Mouse (Mus musculus) skeletal muscle tissue, adult 2 months (tissue): ENCODE measurements around the gene Cfap221.

Source experiments
- DNase-seq: peaks from one replicate; pipeline ENCODE4 v3.0.0-alpha.2; 2012; ENCODE audit warnings: low read depth, low spot score

Gene Cfap221

DNA sequence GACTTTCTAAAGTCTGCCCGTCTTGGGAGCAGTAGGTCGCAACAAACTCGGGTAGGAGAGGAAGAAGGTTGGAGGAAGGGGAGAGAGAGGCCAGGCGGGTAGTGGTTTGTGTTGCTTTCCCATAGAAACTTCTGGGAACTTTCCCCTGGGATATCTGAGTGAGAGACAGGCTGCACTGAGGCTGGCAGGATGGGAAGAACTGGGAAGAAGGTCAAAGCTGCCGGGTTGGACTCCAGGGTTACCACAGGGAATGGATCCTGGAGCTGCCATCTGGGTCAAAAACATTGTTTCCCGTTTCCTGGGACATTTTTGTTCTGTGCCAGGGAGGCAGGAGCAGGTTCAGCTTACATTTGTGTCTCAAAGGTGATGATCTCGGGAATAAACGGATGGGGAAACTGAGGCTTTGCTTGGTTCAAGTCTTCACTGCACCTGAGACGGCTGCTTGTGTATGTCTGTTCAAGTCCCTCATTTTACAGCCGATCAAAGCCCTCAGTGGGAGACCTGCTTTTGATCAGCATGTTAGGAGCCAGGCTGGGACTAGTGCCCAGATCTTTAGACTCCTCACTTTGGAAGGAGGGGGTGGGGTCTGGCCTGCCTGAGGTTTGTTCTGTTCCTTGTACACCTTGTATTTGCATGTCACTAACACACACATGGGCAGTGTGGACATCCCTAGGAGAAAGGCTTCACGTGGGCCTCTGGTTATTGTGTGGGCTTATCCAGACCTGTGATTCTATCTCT lies 11.0 kb upstream of the Cfap221 start:
- no peak for DNase-seq

DNA sequence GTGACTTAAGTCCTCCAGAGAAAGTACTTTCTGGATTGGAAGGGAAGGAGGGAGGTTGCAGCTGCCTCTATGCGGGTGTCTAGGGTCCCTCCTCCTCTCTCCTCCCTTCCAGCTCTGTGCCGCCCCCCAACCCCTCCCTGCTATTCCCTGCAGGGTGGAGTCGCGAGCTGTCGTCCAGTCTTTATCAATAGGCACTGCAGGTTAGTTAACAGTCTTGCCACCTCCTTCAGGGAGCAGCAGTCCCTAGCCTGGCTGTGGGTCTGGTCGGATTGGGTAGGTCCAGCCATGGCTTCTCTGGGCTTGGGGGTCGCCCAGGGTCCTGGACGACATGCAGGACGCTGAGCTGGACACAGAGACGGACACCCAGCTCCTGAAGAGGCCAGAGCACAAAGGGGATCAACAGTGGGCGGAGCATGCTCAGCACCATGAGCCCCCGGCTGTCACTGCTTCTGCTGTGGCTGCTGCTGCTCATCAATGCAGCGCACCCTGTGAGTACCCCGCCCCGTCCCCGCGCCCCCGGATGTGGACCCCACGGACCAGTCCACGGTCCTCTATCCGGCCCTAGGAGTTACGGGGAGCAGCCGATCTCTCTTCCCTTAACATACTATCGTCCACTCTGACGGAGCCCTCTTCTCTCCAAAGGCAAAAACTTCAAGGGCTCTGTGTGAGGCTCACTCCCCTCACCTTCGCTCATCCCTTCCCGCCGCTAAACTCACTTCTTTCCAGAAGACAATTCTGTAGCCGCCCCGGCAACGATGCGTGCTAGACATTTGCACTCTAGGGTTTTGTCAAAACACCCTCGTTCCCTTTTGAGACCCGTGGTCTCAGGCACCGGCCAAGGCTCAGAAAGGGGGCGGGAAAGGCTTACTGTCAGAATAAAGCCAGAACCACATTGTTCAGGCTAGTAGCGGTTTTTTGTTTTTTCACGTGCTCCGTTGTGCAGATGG lies 10.1 kb upstream of the Cfap221 start, which contains the start of gene Sctr:
TSS of gene Sctr (plus strand) at position 51 of the 947 bp plus-strand sequence.
- no peak for DNase-seq

DNA sequence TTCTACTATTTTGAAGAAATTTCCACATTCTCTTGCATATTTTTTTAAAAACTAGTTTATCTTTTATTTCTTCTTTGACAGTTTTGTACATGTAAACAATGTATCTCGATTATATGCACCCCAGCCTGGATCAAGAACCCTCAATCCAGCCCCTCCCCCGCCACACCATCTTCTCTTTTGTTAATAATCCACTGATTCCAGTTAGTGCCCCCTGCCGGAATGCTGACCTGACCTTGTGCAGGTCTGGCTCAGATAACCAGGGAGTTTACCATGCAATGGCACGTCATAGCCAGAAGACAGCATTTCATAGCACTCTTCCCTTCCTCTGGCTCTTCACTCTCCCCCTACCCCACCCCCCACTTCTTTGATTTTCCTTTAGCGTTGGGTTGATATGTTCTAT lies 610 bp upstream of the Cfap221 start:
- no peak for DNase-seq

DNA sequence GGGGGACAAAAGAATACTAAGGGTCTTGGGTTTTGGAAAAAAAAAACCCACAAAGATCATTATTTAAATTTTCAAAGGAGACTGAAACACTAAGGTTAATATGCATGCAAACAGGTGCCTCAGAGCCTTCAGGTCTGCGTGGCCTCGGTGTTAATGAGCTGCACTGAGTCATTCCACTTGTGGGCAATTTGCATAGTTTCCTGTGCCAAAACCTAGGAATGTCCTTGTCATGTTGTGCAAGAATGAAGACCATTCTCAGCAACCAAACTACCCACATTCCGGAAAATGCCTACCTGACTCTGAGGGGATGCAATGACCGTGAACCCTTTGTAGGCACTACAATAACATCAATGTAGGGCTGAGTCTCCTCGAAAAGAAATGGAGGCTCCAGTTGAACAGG lies 10.5 kb downstream of the Cfap221 start:
- DNase-seq, result no peak

DNA sequence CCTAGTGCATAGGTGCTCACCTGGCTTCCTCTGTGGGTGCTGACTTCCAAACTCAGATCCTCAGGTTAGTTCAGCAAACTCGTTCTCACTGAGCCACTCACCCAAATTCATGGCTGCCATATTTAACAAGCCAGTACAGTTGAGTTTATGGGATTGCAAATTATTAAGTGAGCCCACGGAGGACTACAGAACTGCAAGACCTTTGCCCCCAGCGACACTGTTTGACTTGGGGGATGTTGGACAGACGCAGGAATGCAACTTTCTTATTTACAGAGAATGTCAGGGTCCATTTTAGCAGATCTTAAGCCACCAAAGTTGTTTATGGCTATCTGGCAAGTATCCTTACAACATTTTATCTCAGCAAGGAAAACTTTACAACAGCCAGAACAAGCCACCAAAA lies 21.9 kb downstream of the Cfap221 start:
- no peak for DNase-seq

DNA sequence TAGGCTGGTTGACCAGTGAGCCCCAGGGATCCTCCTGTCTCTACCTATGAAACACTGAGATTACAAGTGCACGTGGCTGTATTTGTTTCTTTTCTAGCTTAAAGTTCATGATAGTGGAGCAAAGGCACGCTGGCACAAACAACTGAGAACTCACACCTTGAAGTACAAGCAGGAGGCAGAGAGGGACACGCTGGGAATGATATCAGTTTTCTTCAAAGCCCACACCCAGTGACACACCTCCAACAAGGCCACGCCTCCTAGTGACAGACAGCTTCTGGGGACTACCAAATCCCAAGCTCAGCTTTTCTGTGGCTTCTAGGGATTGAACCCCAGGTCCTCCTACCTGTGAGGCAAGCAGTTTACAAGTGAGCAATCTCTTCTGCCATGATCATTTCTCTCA lies 23.9 kb downstream of the Cfap221 start:
- DNase-seq, result no peak

DNA sequence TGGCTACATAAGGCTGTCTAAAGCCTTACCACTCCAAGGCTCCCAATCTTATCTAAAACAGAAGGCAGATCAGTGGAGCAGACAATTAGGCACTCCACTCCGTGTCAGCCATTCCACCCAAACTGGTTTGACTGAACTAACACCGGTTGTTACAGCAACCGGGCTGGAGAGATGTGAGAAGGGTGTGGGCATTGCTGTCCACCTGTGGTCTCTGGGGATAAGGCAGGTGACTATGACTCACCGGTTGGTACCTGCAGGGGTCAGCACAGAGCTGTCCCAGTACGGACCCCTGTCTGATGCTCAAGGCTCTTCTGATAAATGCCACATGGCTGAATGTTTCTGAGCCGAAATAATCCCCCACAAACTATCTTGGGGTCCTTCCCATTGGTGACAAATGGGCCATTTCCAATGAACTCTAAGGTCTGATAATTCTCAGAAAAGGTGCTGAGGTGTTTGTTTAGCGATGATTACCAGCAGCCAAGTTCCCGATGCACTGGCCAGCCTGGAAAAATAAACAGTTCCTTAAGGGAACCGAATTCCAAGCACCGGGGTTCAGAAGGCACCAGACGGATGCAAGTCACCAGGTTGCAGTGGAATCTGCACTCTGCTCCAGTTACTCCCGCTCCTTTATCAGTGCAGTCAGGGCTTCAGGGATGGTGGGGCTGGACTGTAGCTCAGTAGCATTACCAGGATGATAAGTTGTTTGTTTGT lies 31.1 kb downstream of the Cfap221 start:
- no peak for DNase-seq

DNA sequence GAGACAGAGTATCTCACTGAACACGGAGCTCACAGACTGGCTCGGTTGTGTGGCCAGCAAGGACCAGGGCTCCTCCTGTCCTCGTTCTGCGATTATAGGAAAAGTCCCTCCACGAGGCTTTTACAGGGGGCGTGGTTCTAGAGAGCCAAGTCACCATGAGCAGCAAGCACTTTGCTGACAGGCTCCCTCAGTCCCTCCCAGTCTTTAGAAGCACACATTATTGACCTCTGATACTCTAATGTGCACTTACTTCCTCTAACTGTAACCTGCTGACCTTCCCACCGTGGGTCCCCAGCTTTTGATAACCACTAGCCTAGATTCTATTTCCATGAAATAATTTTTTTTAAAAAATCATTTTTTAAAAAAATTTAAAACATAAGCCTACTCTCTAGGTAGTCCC lies 37.1 kb downstream of the Cfap221 start:
- DNase-seq, result no peak

DNA sequence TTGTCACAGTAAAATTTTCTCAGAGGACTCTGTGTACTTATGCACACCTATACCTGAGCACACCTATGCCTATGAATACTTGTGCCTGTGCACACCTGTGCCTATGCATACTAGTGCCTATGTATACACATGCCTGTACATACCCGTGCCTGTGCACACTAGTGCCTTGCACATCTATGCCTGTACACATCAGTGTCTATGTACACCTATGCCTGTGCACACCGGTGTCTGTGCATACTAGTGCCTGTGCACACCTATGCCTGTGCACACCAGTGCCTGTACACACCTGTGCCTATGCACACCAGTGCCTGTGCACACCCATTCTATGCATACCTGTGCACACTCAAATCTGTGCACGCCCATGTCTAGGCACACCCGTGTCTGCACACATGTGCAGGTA lies 37.6 kb downstream of the Cfap221 start:
- DNase-seq, result no peak

DNA sequence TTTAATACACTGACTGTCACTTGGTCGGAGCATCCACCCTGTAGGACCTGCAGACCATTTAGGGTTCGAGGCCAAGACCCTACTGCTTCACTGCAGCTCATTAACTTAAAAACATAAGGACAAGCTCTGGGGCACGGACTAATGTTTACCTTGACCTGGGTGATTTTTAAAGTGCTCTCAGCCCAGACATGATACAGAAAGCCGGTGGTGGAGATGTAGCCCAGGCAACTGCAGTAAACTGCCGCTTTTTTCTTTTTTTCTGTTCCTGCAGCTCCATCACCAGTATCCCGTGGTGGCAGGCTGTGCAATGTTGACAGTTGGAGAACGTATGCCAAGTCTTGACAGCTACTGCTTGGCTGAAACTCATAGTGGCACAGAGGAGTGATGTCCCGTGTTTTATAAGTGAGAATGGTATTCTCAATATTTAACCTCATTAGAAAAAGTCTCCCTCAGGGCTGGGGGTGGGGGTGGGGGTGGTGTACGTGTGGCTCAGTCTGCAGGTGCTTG lies 39.3 kb downstream of the Cfap221 start:
- DNase-seq, result no peak

DNA sequence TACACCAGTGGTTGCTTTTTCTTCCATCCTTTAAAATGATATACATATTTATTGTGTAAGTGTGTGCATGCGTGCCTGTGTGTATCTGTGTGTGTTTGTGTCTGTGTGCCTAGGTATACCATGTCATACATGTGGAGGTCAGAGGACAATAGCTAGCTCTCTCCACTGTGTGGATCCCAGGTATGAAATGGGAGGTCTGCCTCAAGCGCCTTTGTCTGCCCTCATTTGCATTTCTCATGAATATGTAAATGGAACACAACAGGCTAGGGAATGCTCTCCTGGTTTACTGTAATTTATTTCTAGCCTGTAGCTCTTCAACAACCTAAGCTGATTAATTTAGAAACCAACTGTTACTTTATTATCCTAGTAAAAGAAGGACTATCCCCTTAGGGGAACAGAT lies 42.4 kb downstream of the Cfap221 start:
- DNase-seq, result no peak

DNA sequence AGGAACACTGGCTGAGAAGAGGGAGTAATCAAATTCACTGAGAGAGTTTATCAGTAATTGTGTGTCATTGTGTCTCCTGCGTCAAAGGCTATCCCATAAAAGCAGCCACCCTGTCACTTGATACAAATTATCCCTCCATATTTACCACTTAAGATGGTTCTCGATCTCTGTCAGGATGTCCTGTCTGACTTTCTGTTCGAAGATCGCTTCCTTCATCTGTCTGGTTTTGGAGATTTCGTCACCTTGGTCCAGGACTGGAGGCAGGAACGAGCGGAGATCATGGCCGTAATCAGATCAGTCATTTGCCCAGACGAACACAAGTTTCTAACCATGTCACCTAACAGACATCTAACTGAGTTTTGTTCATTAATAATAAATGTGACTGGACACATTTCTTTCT lies 43.6 kb downstream of the Cfap221 start:
- no peak for DNase-seq

DNA sequence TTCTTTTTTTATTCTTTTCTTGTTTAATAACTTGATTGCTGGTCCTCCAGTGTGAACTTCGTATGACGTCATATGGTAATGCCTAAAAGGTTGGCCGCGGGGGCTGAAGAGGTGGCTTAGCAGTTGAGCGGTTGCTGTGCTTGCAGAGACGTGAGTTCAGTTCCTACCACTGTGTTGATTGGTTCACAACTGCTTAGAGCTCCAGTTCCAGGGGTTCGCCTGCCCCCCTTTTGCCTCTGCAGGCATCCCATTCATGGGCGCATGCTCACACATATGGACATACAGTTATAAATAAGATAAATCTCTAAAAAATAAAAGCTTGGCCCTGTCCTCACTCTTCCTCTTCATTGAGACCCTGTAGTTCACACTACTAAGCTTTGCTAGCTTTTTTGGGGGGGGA lies 46.9 kb downstream of the Cfap221 start:
- no peak for DNase-seq

DNA sequence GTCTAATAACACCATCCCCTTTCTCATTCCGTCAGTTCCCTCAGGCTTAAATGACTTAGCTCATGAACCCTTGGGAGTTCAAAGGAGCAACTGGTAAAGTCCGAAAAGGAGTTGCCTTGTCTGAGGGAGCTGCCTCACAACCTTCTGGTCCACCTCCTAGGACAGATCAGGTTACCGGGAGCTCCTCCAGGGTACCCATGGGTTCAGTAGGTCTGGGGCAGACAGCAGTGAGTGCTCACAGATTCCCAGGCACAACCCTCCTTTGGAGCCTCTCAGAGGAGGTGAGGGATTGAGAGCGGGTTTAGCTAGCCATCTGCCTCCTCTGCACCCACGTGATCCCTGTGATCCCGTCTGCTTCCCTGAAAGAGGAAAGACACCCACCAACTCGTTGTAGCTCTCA lies 60.2 kb downstream of the Cfap221 start:
- no peak for DNase-seq

DNA sequence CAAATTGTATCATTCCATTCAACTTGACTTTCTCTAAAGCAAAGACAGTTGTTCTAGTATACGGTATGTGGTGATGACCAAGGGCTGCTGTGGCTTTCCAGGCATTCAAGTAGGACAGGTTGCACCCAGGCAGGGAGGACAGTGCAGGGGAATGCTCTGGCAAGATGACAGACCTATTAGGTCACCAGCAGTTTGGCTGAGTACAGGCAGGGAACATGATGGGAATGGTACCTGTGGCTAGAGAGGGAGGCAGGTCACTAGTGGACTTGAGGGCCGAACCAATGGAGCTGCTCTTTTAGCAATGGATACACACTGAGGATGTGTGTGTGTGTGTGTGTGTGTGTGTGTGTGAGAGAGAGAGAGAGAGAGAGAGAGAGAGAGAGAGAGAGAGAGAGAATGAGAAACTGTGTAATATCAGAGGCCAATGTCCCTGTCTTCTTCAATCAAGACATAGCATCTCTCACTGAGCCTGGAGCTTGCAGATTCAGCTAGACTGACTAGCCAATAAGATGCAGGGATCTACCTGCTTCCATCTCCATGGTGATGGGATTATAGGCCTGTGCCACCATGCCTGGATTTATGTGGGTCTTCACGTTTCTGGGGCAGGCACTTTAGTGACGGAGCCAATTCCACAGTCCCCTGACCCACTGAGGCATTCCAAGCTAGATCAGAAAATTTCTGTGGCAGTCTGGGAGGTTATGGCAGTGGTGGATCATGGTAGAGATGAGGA lies 65.4 kb downstream of the Cfap221 start:
- DNase-seq, result no peak

DNA sequence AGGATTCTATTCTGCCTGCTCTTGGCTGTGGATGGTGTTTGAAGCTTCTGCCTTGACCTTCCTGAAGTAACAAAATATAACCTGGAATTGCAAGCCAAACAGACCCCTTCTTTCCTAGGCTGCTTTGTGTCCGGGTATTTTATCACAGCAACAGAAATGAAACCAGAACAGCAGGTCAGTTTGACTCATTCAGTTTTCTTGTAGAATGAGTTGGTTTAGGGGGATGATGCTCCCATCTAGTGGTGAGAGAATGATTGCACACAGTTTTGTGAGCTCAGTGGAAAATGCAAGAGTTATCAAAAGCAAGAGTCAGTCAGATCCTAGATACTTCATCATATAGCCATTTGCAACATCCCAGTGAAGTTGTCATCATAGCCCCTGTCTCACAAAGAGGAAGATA lies 67.3 kb downstream of the Cfap221 start:
- DNase-seq, result peak; percentile 6

DNA sequence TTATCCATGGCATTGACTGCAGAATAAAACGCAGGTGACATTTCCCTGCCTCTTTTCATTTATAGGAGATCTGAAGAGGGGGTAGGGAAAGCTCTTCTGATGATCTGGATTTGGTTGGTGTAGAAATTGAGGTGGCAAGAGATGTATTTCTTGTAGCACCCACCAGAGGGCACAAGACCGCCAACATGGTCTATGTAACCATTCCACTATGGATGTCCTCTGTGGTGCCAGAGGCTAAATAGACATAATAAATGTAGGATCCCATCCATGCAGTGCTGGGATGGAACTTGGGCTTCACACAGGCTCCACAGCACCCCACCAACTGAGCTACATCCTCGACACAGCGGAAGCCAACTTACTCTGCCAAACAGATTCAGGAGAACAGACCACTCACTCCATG lies 77.7 kb downstream of the Cfap221 start:
- DNase-seq, result no peak

DNA sequence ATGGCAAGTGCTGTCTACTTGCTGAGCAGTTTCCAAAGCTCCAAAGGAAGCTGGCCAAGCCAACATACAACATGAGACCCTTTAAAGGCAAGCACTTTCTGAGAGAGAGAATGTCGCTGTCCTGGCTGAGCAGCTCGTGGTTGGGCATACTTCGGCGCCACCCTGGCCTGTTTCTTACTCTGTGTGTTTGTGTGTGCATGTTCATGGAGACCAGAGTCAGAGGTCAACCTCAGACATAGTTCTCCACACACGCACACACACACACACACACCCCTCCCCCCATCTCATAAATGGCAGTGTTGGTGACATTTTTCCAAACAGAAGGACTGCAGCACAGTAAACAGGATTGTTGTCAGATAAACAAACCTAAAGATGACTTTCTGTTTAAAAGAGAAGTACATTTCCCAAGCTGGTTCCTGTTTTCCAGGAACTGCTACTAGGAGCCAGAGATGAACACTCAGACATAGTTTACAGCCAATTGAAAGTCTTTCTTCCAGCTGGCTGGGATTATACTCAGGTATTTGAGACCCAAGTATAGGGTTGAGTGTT lies 80.1 kb downstream of the Cfap221 start:
- DNase-seq, result no peak

DNA sequence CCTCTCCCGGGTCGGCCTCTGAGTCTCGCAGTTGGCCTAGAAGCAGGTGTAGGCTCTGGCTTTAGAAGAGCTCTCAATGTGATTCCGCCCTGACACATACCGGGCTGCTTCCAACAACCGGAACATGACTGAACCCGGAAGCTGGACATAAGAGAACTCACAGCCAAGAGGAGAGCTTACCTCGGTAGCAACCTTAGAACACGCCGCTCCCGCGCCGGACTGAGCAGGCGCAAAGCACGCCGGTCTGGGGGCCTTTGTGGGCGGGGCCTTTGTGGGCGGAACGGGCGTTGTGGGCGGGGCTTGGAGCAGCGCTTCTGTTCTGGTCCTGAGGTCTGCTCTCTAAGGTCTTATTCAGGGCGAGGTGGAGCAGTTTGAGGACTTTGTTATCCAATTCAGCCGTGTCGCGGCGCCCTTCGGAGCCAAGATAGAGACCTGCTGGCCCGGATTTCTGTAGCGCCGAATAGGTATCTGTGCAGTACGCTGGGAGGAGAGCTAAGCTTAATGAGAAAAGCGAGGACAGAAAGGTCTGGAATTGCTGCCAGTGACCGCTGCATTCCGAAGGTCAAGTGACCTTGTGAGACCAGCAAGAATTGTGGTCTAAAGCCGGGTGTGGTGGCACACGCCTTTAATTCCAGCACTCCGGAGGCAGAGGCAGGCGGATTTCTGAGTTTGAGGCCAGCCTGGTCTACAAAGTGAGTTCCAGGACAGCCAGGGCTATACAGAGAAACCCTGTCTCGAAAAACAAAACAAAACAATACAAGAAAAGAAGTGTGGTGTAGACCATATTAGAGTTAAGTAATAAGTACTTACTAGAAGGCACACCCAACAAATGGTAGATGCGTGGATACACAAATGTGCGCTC lies 83.8 kb downstream of the Cfap221 start, which contains the start of gene Tmem177:
TSS of gene Tmem177 (minus strand) at position 256 of the 862 bp plus-strand sequence.
- DNase-seq, result peak; percentile 90

DNA sequence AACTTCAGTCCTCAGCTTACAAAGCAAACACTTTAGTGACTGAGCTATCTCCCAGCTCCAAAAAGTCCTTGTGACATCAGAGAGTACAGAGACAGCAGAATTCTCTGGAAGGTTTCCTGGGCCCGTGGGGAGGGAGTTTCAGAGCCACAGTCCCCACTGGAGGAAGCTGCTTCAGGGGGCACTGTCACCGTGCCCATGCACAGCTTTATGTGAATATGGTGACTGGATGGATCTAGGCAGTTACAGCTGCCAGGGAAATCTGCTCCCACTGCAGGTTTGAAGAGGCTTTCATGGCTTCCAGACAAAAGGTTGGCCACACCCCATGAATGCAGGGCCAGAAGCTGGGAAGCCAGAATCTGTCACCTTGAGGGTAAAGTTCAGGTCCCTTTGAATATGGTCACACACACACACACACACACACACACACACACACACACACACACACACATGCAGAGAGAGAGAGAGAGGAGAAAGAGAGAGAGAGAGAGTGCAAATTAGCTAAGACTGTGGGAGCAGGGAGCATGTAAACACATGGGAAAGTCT lies 89.8 kb downstream of the Cfap221 start:
- DNase-seq, result no peak
